ENCODE assay signal across 15 mouse cellular contexts in the genomic region with DNA sequence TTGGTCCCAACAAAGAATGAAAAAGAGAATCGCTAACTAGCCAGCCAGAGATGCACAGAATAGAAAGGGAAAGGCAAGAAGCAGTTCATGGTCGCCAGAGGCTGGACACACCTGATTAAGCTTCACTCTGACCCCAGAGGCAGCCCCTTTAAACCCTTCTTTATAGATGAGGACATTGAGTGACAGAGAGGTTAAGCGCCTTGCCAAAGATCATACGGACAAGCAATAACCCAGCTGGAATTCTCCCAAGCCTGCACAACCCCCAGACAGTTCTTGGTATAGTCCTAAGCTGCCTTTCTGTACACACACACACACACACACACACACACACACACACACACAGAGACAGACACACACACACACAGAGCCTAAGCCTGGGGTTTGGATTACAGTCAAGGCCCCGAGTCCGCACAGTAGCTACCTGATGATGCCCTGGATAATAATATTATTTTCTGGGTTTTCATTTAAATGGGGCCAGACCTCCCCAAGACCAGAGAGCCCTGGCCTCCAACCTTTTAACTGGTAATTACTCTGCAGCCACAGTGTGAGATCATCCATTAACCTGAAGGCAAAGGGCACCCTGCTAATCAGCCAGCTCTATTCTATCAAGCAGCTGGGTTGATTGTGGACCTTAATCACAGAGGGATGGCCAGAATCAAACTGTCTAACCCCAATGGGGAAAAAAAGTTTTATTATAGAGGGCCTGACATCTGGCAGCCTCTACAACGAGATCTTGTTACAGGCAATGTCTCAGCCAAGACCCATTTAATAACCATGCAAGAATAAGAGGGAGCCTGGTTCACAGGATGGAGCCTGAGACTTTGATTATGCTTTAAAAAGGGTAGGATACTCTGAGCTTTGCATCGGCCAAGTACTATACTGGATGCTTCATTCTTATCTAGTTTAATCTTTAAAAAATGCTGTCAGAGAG.
DNase-seq lines count a peak whose midpoint lies in the region; ATAC-seq lines count a peak whose summit lies in the region.
"Had no signal": no experiment of that assay in that cellular context is flagged by ENCODE, and none has a peak within 500 bp of the region (broad histone marks: within the 10 kb centered on the region; RNA-seq: fewer than 3 reads in every experiment).

No protein-coding gene starts in this region.

- H3K9me3 ChIP-seq in neural tube, embryonic 13.5 days: no peaks in the 10 kb centered on the region
- no peaks in the 10 kb centered on the region for H3K9me3 ChIP-seq in neural tube, embryonic 15.5 days (replicated peaks)
- no peaks in the 10 kb centered on the region for H3K9me3 ChIP-seq in hindbrain, embryonic 11.5 days (ENCODE audit: control insufficient read depth, low read length)
- H3K9me3 ChIP-seq: liver, embryonic 13.5 days had no signal

- H3K27ac ChIP-seq in neural tube, embryonic 13.5 days (replicated peaks): no peak overlapping the region
- no peak overlapping the region for H3K27ac ChIP-seq in neural tube, embryonic 15.5 days (replicated peaks)
- no peak overlapping the region for H3K27ac ChIP-seq in hindbrain, embryonic 11.5 days (ENCODE audit: low read depth, low read length)
- H3K27ac ChIP-seq: layer of hippocampus, adult 2 months; liver, embryonic 13.5 days; stomach, postnatal 0 days had no signal

- no peaks in the 10 kb centered on the region for H3K27me3 ChIP-seq in neural tube, embryonic 13.5 days
- no peaks in the 10 kb centered on the region for H3K27me3 ChIP-seq in neural tube, embryonic 15.5 days (replicated peaks)
- no peaks in the 10 kb centered on the region for H3K27me3 ChIP-seq in hindbrain, embryonic 11.5 days (ENCODE audit: control insufficient read depth, insufficient read depth, low read length)
- H3K27me3 ChIP-seq: CH12.LX; liver, embryonic 13.5 days had no signal

- H3K9ac ChIP-seq in neural tube, embryonic 13.5 days: no peak overlapping the region
- H3K9ac ChIP-seq in neural tube, embryonic 15.5 days (replicated peaks): no peak overlapping the region
- no peak overlapping the region for H3K9ac ChIP-seq in hindbrain, embryonic 11.5 days (ENCODE audit: low read depth, low read length)
- H3K9ac ChIP-seq: liver, embryonic 13.5 days had no signal

- 47% methylated on average over 8 of the region's 8 CpGs for WGBS in neural tube, embryonic 13.5 days
- 42% methylated on average over 8 of the region's 8 CpGs for WGBS in neural tube, embryonic 15.5 days
- 39% methylated on average over 8 of the region's 8 CpGs for WGBS in hindbrain, embryonic 11.5 days

- H3K4me3 ChIP-seq in neural tube, embryonic 13.5 days: no peak overlapping the region
- no peak overlapping the region for H3K4me3 ChIP-seq in neural tube, embryonic 15.5 days (replicated peaks)
- H3K4me3 ChIP-seq in hindbrain, embryonic 11.5 days (ENCODE audit: low read depth, low read length): no peak overlapping the region
- H3K4me3 ChIP-seq: layer of hippocampus, adult 2 months; liver, embryonic 13.5 days had no signal

- peak; percentile 16 for DNase-seq in hindbrain, embryonic 11.5 days (ENCODE audit: low spot score)
- peak; percentile 8 to 27 for DNase-seq in kidney, postnatal 4 days
- peak; percentile 6 for DNase-seq in retina, postnatal 1 day
- DNase-seq in frontal cortex, postnatal 36 days (ENCODE audit: low spot score in 2 of 2): no peak
- no peak for DNase-seq in right cerebral cortex, postnatal 25 days
- DNase-seq in spleen, postnatal 36 days (ENCODE audit: low spot score in 2 of 2): no peak
- DNase-seq: adrenal gland, postnatal 36 days; cerebellum, adult 8-10 months; liver, embryonic 13.5 days; lung, postnatal 36 days had no signal

- H3K36me3 ChIP-seq in neural tube, embryonic 13.5 days: no peaks in the 10 kb centered on the region
- no peaks in the 10 kb centered on the region for H3K36me3 ChIP-seq in neural tube, embryonic 15.5 days
- no peaks in the 10 kb centered on the region for H3K36me3 ChIP-seq in hindbrain, embryonic 11.5 days (ENCODE audit: control insufficient read depth, insufficient read depth, low read length)
- H3K36me3 ChIP-seq: liver, embryonic 13.5 days had no signal

- ATAC-seq in neural tube, embryonic 13.5 days (ENCODE audit: low read depth): peak; percentile 40
- no peak for ATAC-seq in neural tube, embryonic 15.5 days (ENCODE audit: low FRiP score)
- peak; percentile 67 for ATAC-seq in hindbrain, embryonic 11.5 days (ENCODE audit: low FRiP score)

- peaks cover 11% of the 10 kb centered on the region; the same call in 1 of the 2 replicates for H3K4me1 ChIP-seq in neural tube, embryonic 13.5 days (replicated peaks)
- H3K4me1 ChIP-seq in neural tube, embryonic 15.5 days: no peaks in the 10 kb centered on the region
- H3K4me1 ChIP-seq in hindbrain, embryonic 11.5 days (replicated peaks; ENCODE audit: control insufficient read depth, insufficient read depth, low read length): no peaks in the 10 kb centered on the region
- H3K4me1 ChIP-seq: liver, embryonic 13.5 days had no signal

- no peak overlapping the region for H3K4me2 ChIP-seq in neural tube, embryonic 13.5 days
- H3K4me2 ChIP-seq in neural tube, embryonic 15.5 days: no peak overlapping the region
- H3K4me2 ChIP-seq in hindbrain, embryonic 11.5 days (replicated peaks; ENCODE audit: low read depth, low read length): no peak overlapping the region
- H3K4me2 ChIP-seq: liver, embryonic 13.5 days had no signal

Comparison
In these comparisons a context has a peak if more than half of its experiments do, and no peak if none do; other contexts are left out.
1. DNase-seq: peak in hindbrain, embryonic 11.5 days (single experiment), kidney, postnatal 4 days (2 of 2) and retina, postnatal 1 day (single experiment); none in frontal cortex, postnatal 36 days (0 of 2), right cerebral cortex, postnatal 25 days (single experiment) and spleen, postnatal 36 days (0 of 2).